Mouse (Mus musculus) G1E-ER4 (cell line): ENCODE measurements around the gene Cep97. TPM values are rescaled to one million over a fixed set of nuclear protein-coding genes. Genes with fewer than 3 reads are reported as not detected.

Experiments
- GATA1 ChIP-seq: IDR thresholded peaks from one replicate; pipeline ENCODE4 v1.8.0; 2012; ENCODE audit warnings: low read length, inconsistent platforms
- polyA plus RNA-seq: library from polyadenylated mRNA; stranded (reverse); fragments of >175 nt; gene quantifications from 2 replicates; pipeline ENCODE4 v1.2.3, GENCODE M21; 2012

Gene Cep97
- polyA plus RNA-seq, 1 experiment: 8.0 TPM

DNA sequence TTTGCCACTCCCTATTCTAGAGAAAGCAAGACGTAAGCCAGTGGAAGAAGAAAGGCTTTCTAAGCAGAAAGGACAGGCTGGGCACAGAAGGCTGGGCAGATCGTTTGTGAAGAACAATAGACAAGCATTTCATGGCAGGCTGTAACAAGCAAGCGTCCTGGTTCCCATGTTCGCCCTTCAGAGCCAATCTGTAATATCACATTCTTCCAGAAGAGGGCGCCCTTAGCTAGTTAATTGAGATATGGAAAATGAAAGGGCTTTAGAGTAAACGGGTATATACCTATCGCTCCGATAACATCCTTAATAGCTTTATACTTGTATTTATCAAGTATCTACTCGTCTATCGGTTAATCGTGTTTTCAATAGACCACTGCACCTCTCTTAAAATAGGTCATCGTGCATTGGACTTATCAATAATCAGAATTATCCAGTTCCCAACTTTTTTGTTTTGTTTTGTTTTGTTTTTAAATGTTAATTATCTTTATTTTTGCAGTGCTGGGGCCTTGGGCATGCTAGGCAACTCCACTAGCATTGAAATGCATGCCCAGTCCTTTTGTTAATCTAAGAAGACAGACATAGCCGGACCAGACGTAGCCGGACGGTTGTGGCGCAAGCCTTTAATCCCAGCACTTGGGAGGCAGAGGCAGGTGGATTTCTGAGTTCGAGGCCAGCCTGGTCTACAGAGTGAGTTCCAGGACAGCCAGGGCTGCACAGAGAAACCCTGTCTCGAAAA lies 16.5 kb upstream of the Cep97 start:
- no peak for TF ChIP-seq GATA1

DNA sequence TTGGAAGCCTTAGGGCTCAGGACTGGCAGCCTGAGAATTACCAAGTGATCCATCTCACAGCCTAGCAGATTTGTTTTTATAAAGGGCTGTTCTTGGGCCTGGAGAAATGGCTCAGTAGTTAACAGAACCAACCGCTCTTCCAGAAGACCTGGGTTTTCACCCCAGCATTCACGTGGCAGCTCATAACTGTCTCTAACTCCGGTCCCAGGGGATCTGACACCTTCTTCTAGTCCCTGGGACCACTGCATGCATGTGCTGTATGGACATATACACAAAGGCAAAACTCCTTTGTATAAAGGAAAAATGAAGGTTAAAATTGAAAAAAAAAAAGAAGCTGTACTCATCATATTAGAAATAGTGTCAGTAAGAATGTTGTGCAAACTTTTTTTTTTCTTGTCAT lies 15.8 kb upstream of the Cep97 start:
- no peak for TF ChIP-seq GATA1

DNA sequence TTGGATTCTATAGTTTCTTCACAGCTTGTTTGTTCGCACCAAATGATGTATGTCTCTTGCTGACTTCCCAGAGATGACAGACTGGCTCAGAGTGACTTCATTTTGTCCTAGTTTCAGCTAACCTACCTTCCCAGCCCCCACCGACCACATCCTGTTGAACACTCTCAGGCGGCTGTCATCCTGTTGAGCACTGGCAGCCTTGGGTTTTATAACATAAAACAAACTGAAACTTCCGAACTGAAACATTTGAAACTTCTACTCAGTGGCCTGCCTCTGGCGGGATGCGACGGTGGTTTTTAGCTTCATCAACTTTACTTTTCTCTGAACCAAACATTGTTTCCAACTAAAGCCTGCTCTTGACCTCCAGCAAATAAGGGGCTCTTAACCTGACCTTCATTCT lies 14.3 kb upstream of the Cep97 start:
- TF ChIP-seq GATA1: no peak

DNA sequence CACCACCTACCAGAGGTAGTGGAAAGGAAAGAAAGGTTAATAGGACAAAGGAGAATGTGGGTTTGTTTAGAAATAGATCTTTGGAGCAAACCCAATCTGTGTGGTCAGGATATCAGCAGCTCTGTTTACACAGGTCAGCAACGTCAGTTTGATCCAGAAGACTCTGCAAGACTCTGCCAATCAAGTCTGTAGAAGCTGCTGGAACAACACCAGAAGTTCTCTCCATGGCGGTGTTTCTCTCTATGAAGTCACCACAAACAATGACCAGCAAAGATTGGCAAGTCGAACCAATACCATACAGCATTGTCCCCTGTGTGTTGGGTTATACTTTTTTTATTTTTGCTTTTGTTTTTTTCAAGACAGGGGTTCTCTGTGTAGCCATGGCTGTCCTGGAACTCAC lies 12.6 kb upstream of the Cep97 start:
- TF ChIP-seq GATA1: no peak

DNA sequence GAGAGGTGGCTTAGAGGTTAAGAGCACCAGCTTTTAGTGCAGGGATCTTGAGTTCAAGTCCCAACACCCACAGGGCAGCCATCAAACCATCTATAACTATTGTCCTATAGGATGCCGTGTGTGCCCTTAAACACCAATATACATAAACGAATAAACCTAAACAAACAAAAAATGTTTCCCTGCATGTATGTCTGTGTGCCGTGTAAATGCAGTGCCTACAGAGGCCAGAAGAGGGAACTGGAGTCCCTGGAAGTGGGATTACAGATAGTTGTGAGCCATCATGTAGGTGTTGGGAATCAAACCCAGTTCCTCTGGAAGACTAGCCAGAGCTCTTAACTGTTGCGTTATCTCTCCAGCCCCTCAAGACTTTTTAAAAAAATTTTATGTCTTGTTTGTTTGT lies 6.1 kb upstream of the Cep97 start:
- no peak for TF ChIP-seq GATA1

DNA sequence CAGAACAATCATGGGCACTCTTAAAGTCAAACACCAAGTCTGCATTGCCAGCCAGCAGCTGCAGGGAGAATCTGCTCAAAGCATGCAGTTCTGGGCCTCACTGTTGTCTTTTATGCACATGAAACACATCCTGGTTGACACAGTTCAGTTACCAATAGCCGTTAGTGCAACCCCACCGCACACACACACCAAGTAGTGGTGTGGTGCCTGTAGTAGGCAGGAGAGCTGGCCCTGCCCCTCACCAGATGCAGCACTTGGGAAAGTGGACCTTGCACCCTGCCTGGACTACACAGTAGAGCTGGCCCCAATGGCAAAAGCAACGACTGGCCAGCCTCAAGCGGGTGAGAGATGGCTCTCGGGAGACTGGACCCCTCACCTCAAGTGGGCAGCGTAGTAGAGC lies 5.0 kb upstream of the Cep97 start:
- no peak for TF ChIP-seq GATA1

DNA sequence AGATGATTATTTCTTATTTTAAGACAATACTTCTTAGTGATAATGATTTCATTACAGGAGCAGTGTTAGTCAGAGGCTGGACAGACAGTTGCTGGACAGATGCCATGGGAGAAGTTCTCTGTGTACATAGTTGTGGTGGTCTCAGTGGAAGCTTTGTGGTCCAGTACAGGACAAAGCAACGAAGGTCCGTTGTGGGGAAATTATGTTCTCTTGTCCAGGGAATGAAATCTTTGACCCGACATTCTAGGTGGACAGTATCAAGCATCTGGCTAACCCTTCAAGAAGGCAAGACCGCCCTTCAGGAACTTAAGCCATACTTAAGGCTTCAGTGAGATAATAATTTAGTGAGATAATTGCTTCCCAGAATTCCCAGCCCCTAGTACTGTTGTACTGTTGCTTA lies 4.1 kb upstream of the Cep97 start:
- TF ChIP-seq GATA1: no peak

DNA sequence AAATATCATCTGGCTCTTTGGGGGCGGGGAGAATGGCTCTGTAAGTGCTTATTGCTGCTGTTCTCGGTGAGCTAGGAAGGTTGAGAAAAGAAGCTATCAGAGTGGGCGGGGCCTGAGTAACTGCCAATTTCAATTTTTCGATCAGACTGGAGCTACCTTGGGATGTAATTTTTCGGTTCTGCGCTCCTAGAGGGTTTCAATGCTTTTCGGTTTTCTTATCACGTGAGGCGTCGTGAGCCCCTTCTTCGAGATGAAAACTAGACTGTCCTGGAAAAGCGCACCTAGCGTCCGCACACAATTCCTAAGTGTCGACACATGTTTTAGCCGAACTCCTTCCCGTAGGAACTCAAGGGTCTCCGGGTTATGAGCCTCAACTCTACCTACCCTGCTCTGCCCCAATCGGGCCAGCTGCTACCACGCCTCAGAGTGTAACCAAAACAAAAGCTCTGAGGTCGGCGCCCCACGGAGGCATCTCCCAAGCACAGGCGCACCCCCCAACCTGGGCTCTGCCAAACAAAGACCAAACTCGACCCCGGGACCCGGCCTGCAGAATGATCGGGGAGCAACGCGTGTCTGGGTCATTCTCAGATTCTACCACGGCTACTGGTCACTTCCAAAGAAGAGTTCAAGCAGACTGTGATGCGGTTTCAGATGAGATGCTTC lies 843 bp downstream of the Cep97 start:
- no peak for TF ChIP-seq GATA1

DNA sequence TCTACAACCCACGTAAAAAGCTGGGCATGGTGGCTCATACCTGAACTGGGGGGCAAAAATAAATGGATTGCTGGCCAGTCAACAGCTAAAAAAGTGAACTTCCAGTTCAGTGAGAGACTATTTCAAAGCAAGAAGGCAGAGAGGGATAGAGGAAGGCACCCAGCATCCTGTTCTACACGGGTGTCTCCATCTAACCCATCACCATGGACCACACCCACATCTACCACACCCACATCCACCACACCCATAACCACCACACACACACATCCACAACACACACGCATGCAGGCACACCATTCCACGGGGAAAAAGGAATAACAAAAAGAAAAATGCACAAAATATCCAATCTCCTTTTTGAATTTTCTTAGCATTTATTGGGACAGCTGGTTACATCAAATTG lies 10.6 kb downstream of the Cep97 start:
- TF ChIP-seq GATA1: no peak

DNA sequence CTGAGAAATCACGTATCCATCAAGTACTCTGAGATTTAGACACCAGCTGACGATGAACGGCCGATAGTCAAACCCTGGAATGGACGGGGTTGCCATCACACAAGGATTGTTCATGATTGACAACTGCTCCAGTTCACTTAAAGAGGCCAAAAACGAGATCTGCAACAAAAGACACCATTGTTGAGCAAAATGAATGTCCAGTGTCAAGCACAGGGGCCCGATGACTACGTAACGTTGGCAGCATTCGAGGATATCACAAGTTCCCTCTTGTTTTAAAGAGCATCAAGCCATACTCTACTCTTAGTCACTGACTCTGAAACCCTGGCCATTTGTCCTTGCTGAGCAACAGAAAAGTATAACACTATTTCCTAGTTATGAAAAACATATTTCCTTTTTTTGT lies 12.6 kb downstream of the Cep97 start:
- TF ChIP-seq GATA1: no peak

DNA sequence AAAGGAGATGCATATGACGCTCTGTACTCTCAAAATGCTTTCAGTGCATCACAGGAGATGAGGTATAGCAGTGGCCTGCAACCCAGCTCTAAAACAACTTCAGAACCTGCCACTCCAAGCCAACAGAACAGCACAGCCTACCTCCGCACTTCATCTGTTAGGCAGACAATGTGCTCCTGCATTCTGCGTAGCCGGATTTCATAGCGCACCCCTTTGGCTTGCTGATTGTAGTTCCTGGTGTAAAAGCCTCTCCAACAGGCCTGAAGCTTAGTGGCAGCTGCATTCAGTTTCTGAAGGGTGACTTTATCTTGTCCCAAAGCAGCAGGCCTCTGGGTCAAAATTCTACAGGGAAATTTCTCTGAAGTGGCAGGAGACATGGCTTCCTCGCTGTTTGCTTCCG lies 19.9 kb downstream of the Cep97 start:
- TF ChIP-seq GATA1: no peak

DNA sequence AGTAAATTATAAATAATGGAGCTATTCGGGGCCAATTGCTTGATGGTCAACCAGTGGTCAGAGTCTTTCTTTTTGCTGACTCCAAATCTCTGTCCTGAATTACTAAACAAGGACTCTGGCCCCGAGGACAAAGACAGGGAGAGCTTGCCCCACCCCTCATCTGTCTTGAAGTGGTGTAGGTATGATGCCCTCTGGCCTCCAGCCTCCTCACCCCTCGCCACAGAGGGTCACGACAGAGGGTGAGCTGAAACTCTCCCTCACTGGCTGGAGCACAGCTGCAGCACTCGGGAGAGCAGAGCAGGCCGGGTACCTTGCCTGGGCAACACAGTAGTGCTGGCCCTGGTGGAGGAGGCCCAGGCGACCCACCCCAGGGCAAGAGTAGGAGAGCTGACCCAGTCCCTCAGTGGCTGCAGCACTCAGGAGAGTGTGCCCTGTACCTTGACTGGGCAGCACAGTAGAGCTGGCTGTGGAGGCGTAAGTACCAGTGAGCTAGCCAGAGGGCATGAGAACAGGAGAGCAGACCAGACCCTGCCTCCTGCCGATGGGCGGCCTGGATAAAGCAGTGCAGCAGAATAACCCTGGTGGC lies 24.4 kb downstream of the Cep97 start:
- no peak for TF ChIP-seq GATA1

DNA sequence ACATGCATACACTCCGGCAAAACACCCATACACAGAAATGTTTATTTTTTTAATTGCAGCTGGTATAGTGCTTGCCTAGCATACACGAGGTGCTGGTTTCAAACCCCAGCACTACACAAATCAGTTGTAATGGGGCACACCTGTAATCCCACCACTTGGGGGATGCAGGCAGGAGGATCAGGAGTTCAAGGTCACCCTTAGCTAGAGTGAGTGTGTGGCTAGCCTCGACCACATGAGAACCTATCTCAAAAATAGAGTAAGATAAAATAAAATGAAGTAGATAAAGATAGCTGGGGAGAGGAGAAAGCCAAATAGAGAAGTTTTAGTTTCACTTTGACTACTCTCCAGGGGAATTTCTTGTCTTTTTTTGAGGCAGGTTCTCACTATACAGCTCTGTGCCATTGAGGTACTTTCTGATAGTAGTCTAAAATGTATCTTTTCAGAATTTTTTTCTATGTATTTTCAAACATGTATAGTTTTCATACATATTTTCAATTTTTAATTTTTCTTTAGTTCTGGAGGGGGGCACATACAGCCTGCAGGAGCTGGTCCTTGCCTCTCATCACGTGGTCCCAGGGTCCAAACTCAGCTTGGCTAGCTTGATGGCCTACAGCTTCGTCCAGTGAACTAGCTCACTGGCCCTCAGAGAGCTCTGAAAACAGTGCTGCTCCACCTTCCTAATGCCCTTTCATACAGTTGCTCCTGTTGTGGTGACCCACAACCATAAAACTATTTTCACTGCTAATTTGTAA lies 27.6 kb downstream of the Cep97 start:
- no peak for TF ChIP-seq GATA1

DNA sequence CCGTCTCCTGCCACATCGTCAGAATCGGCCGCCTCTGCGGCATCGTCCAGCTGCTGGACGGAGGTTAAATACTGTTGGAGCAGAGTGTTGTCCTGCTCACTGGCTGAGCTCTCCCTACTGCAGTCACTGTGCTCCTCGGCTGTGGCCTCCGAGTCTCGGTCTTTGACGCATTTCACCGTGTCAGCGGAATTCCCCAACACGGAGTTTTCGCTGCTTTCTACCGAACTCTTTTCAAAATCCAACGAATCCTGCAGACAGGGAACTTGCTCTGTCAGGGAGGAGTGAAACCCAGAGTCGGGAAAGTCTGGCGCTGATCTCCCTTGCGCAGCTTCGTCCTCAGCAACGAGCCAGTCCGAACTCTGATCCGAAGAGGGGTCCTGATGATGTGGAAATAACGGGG lies 29.3 kb downstream of the Cep97 start:
- TF ChIP-seq GATA1: no peak

DNA sequence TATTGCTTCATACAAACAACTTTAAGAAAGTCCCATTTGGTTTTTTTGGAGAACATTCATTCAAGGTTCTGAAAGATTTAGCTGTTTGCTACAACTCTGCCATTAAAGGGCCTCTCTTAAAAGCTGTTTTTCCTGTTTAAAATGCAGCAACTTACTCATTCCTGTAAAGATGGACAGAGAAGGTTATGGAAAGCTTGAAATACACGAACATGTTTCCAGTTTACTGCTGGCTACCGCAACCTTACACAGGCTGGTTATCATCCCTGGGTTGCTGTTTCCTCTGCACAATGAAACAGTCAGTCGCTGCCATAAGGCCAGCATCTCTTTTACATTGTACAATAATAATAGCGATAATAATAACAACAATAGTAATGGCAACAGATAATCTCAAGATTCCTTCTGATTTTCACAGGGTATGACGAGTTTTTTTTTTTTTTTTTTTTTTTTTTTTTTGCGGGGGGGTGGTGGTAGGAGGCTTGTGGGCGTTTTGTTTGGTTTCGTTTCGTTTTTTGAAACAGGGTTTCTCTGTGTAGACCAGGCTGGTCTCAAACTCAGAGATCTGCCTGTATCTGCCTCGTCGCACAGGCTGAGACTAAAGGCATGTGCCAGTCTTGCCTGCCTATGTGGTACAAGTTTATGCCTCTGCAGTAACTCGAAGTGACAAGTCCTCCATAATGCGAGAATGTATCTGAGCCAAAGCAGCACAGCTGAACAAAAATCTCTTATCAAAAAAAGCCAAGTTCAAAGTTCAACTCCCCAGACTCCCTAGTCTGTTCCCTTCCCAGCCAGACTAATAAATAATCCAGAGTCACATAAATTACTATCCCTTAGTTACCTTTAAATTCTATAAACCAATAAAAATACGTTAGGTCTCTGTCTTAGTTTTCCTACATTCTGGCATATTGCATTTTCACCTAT lies 32.6 kb downstream of the Cep97 start:
- TF ChIP-seq GATA1: no peak
